Mouse (Mus musculus) T-cell, adult 66 days (primary cell): ENCODE results near the gene Cdh24. TPM values are rescaled to one million over a fixed set of nuclear protein-coding genes. Genes with fewer than 3 reads are reported as not detected.

Source experiments
- total RNA-seq, 2 experiments: library from RNA; stranded (reverse); gene quantifications; 3 replicates in 1 of 2; 4 replicates in 1 of 2; pipeline ENCODE4 v1.2.4; 2023

The Cdh24 gene
- 1 to 10 TPM; 8.4 to 8.8 TPM for total RNA-seq

GRCm38 (mm10) chr14:54641305-54641969, at the start of gene Cdh24:
Cdh24 (minus strand) TSS chr14:54641364.

GRCm38 (mm10) chr14:54686522-54687143, 45.5 kb upstream of the Cdh24 start, which contains the start of gene Acin1:
Acin1 (minus strand) TSS chr14:54686931.

GRCm38 (mm10) chr14:54686063-54686521, 44.9 kb upstream of the Cdh24 start, which contains the start of gene 1700123O20Rik:
1700123O20Rik (plus strand) TSS chr14:54686216.

GRCm38 (mm10) chr14:54640946-54641304, 239 bp downstream of the Cdh24 start, which contains the start of gene Gm17606:
Gm17606 (plus strand) TSS chr14:54640952.

GRCm38 (mm10) chr14:54621133-54621532, 20.0 kb downstream of the Cdh24 start, which contains the start of gene Psmb11:
Psmb11 (plus strand) TSS chr14:54621433.

GRCm38 (mm10) chr14:54617897-54618365, 23.2 kb downstream of the Cdh24 start, which contains the start of gene Psmb5:
Psmb5 (minus strand) TSS chr14:54618022.

GRCm38 (mm10) chr14:54605752-54606321, 35.3 kb downstream of the Cdh24 start, which contains the start of gene 4931414P19Rik:
4931414P19Rik (minus strand) TSS chr14:54605993.

Other genes with a start within 250 kb of the Cdh24 start
- 1 to 10 TPM; 1.1 to 2.4 TPM for gene Slc7a7, start 223.6 kb downstream of the Cdh24 start, total RNA-seq
- 10 to 100 TPM; 70.9 to 71.6 TPM for gene Mrpl52, start 214.5 kb downstream of the Cdh24 start, total RNA-seq
- gene Mmp14, start 209.8 kb downstream of the Cdh24 start, total RNA-seq: 1 to 10 TPM in 1 of 2 experiments, under 1 TPM in 1; 0.61 to 1.1 TPM
- gene Lrp10, start 177.2 kb downstream of the Cdh24 start, total RNA-seq: 100 to 1,000 TPM; 125 to 142 TPM
- gene Rem2, start 165.3 kb downstream of the Cdh24 start, total RNA-seq: 1 to 10 TPM; 1.5 to 1.7 TPM
- gene Prmt5, start 123.8 kb downstream of the Cdh24 start, total RNA-seq: 10 to 100 TPM; 39.8 to 40.1 TPM
- 10 to 100 TPM; 12.0 to 16.5 TPM for gene Haus4, start 86.7 kb downstream of the Cdh24 start, total RNA-seq
- under 1 TPM; 0.32 to 0.59 TPM for gene Ajuba, start 63.8 kb downstream of the Cdh24 start, total RNA-seq
- 1 to 10 TPM; 4.8 to 6.4 TPM for gene 4931414P19Rik, start 35.4 kb downstream of the Cdh24 start, total RNA-seq
- gene Psmb5, start 23.3 kb downstream of the Cdh24 start, total RNA-seq: 10 to 100 TPM; 60.0 to 72.1 TPM
- not detected for gene Psmb11, start 19.9 kb downstream of the Cdh24 start, total RNA-seq
- not detected for gene Gm17606, start 412 bp downstream of the Cdh24 start, total RNA-seq
- 10 to 100 TPM; 37.4 to 47.4 TPM for gene 1700123O20Rik, start 44.9 kb upstream of the Cdh24 start, total RNA-seq
- 100 to 1,000 TPM; 566 to 583 TPM for gene Acin1, start 45.6 kb upstream of the Cdh24 start, total RNA-seq
- gene Gm29776, start 57.5 kb upstream of the Cdh24 start, total RNA-seq: not detected
- gene Cebpe, start 70.8 kb upstream of the Cdh24 start, total RNA-seq: not detected
- under 1 TPM in 1 of 2 experiments, not detected in 1; 0.29 TPM for gene Slc7a8, start 140.6 kb upstream of the Cdh24 start, total RNA-seq
- gene Rnf212b, start 172.8 kb upstream of the Cdh24 start, total RNA-seq: not detected
- gene Homez, start 229.6 kb upstream of the Cdh24 start, total RNA-seq: 10 to 100 TPM; 11.3 to 11.7 TPM
- gene Ppp1r3e, start 236.2 kb upstream of the Cdh24 start, total RNA-seq: 10 to 100 TPM; 14.3 to 14.8 TPM
- gene Bcl2l2, start 242.0 kb upstream of the Cdh24 start, total RNA-seq: 1 to 10 TPM; 1.9 to 2.8 TPM
- gene Gm20521, start 242.1 kb upstream of the Cdh24 start, total RNA-seq: 1 to 10 TPM in 1 of 2 experiments, not detected in 1; 1.4 TPM